Mouse (Mus musculus) cerebellum, adult 2 months (tissue): Measurements from ENCODE around the gene Pkp3.

Experiments used
- CTCF ChIP-seq: fragments of 200-500 bp; IDR thresholded peaks from 2 replicates; pipeline ENCODE4 v1.5.1; 2011; ENCODE audit warnings: low read depth, mild to moderate bottlenecking, control low read depth, low read length, moderate library complexity, borderline replicate concordance; ENCODE audit not compliant: insufficient read depth
- POLR2A ChIP-seq: fragments of 200-500 bp; IDR thresholded peaks from 2 replicates; pipeline ENCODE4 v1.6.1; 2011; ENCODE audit warnings: low read length, control low read depth, borderline replicate concordance; ENCODE audit not compliant: insufficient read depth

- TF ChIP-seq POLR2A (no peak), CTCF (no peak)
These were observed 21.0 kb upstream of the Pkp3 start for GRCm38 (mm10) chr7:141056976-141057375.
